ENCODE assay signal across 25 mouse cellular contexts in genomic region chr7:101293138-101293537, GRCm38 (mm10).
"Had no signal": no experiment of that assay in that cellular context is flagged by ENCODE, and none has a peak within 500 bp of the region (broad histone marks: within the 10 kb centered on the region; RNA-seq: fewer than 3 reads in every experiment).

No protein-coding gene starts in this region.

- H3K4me3 ChIP-seq: gastrocnemius, adult 2 months; heart, embryonic 13.5 days; heart, embryonic 15.5 days; hindbrain, embryonic 10.5 days; hindbrain, embryonic 12.5 days; intestine, embryonic 15.5 days; limb, embryonic 13.5 days; limb, embryonic 15.5 days; liver, embryonic 13.5 days had no signal

- H3K9ac ChIP-seq: heart, embryonic 15.5 days; hindbrain, embryonic 12.5 days; hindbrain, embryonic 14.5 days; intestine, embryonic 15.5 days; limb, embryonic 13.5 days; limb, embryonic 15.5 days; liver, embryonic 13.5 days had no signal

- H3K9me3 ChIP-seq: heart, embryonic 13.5 days; heart, embryonic 15.5 days; hindbrain, embryonic 10.5 days; hindbrain, embryonic 12.5 days; intestine, embryonic 15.5 days; limb, embryonic 13.5 days; limb, embryonic 15.5 days; liver, embryonic 13.5 days had no signal

- H3K27me3 ChIP-seq: intestine, embryonic 15.5 days had no signal

- DNase-seq: gastrocnemius, adult 2 months; gastrocnemius, postnatal 10 days; gastrocnemius, postnatal 25 days; heart, postnatal 4 days; kidney, adult 18-20 months; kidney, adult 8-10 months; kidney, postnatal 14 days; kidney, postnatal 36 days; layer of hippocampus, adult 9-11 months; layer of hippocampus, postnatal 36 days; left cerebral cortex, postnatal 4 days; liver, embryonic 13.5 days had no signal

- ATAC-seq: hindbrain, embryonic 16.5 days; inflammation-experienced regulatory T-cells, adult 6 months; intestine, embryonic 15.5 days; intestine, postnatal 0 days had no signal

- H3K27ac ChIP-seq: gastrocnemius, adult 2 months; heart, embryonic 13.5 days; heart, embryonic 15.5 days; hindbrain, embryonic 10.5 days; hindbrain, embryonic 12.5 days; hindbrain, embryonic 14.5 days; intestine, embryonic 15.5 days; kidney, postnatal 0 days; limb, embryonic 13.5 days; limb, embryonic 15.5 days; liver, embryonic 13.5 days had no signal

- H3K4me2 ChIP-seq: heart, embryonic 11.5 days; heart, embryonic 13.5 days; heart, embryonic 15.5 days; hindbrain, embryonic 12.5 days; hindbrain, embryonic 14.5 days; intestine, embryonic 15.5 days; limb, embryonic 13.5 days; limb, embryonic 15.5 days; liver, embryonic 13.5 days had no signal
